Mouse (Mus musculus): ENCODE data around the gene Kdm8.
A peak's percentile ranks its signal among the peaks of the same experiment; 100 is the strongest.
"Not testable (repeated sequence)": the region's sequence is repeated elsewhere in the genome, so short reads cannot be mapped to it uniquely, and the experiment has no call there.

Kdm8 gene

DNA sequence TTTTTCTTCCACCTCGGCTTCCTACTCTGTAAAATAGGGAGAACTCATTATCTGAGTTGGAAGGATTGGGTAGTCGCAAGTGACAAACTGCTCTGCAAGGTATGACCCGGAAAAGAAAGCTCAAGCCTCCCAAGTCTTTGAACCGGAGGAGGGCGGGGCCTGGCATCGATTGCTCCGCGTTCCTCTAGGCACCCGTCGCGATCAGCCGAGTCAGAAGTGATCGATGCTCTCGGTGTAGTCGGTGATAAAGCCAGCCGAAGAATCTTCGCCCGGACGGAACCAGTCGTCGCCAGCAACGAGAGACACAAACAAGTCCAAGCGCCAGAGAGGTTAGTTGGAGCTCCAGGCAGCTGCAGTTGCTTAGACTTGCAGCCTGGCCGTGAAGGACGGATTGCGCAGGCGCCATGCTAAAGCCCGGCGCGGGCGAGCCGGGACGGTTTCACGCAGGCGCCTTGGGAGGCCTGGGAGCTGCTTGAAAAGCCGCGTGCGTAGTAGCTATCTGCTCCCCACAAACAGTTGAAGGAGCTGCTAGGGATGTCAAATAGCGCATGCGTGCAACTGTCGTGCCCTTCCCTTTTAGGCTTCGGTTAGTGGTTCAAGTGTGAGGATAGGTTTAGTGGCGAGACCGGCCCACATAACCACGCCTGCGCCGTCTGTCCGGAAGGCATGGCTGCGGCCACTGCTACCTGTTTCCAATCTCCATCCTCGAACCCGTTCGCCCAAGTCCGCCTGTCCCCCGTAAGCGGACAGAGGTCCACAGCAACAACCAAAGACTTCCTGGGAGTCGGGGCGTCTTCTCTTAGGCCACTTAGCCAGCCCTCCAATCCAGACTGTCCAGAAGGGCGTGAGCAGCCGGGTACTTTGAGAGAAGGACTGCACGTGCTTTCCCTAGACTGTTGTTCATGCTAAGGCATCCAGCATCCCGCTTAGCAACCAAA lies at the start of gene Kdm8:
Kdm8 (plus strand) TSS at position 213 of the 938 bp plus-strand sequence.
- DNase-seq (ENCODE audit: low read depth, low spot score) = peak; percentile 98

DNA sequence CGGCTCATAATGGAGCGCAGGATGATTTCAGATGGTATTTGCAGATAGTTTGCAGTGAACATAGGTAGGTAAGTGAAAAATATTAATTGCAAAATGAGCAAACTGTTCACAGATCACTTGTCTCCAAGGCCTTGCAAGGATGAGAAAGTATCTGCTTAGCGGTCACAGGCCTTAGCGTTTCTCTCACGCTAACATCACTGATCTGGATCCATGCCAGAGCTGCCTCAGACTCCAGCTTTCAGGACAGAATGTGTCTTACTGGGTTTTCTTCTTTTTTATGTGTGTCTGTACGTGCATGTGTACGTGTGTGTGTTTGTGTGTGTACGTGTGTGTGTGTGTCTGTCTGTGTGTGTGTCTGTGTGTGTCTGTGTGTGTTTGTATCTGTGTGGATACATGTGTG lies 46.4 kb upstream of the Kdm8 start:
- no peak for DNase-seq (ENCODE audit: low read depth, low spot score)

DNA sequence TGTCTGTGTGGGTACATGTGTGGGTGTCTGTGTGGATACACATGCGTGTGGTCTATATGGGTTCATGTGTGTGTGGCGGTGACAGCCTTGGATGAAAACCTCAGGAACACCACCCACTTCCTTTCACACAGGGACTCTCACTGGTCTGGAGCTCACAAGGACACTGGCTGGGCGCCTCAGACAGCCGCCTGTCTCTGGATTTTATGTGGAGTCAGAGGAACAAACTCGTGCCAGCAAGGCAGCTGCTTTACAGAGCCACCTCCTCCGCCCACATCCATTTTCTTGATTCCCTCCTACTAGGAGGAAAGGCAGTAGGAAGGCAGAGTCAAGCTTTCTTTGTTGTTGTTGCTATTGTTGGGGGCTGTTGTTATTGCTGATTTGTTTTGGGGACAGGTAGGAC lies 45.8 kb upstream of the Kdm8 start:
- DNase-seq (ENCODE audit: low read depth, low spot score) = no peak

DNA sequence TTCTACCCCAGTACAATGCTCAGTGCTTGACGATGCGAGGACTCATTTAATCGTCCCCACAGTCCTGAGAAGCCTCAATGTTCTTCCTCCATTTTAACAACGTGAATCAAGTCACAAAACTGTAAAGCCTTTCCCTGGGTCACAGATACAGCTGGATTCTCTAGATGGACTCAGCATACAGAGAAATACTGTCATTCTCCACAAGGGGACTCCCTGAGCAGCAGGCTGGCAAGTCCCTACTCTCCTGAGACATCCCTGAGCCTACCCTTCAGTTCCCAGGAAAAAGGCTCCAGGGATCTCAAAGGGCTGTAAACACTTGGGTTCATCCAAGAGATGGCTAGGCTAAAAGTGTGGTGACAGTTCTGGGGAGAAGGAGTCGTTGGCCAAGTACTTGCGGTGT lies 37.3 kb upstream of the Kdm8 start:
- no peak for DNase-seq (ENCODE audit: low read depth, low spot score)

DNA sequence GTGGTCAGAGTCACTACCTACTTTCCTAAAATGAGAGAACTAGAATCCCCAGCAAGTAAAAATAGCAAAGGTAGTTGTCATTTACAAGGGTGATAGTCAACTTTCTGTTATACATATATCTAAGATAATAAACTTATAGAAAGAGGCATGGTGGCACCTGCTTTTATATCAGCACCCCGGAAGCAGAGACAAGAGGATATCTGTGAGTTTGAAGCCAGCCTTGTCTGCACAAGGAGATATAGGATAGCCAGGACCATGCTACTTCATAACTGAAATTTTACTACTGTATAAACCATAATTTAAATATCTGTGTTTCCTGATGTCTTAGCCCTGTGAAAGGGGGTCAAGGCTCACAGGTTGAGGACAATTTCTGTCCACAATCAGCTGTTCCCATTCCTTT lies 29.4 kb upstream of the Kdm8 start:
- DNase-seq (ENCODE audit: low read depth, low spot score) = no peak

DNA sequence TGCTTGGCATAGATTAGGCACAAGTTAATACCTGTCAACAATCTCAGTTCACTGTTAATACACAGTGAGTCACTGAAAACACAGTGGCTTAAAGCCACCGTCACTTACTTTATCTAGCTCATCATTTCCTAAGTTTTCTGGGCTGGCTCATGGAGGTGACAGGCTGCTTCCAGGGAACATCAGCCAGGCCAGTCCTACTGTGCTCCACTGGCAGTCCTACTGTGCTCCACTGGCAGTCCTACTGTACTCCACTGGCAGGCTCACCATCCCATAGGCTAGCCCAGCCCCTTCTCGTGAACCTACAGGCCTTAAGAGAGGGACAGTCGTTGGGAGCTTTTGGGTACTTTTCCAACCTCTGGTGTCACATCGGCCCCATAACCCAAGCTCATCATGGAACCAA lies 28.7 kb upstream of the Kdm8 start:
- no peak for DNase-seq (ENCODE audit: low read depth, low spot score)

DNA sequence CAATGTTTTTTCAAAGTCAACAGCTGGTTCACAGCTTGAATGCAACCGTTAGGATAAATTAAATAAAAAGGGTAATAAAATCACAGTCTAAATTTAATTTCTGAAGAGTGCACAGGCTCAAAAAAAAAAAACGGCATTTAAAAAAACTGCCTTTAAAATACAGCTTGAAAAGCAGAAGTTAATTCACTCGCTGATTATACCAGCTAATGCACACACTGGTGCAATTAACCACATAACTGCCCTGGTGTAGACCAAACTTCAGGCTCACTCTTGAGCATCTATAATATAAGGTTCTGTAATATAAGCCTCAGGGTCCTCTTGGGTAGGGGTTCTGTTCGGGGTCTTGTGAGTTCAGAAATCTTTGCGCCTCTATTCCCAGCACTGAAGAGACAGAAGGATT lies 27.7 kb upstream of the Kdm8 start:
- DNase-seq (ENCODE audit: low read depth, low spot score) = no peak

DNA sequence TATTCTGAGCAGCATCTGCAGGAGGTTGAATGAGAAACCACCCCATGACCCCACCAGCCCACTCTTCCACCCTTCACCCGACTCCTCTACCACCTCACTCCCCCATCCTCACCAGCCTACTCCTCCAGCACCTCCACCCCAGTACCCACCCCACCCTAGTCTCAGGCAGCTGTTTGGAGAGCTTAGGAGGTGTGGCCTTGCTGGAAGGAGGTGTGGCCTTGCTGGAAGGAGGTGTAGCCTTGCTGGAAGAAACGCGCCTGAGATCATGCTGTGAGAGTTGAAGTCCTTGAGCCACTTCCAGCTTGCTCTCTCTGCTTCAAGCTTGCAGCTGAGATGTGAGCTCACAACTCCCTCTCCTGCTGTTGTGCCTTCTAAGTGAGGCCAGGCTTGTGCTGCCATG lies 26.1 kb upstream of the Kdm8 start:
- peak; percentile 32 for DNase-seq (ENCODE audit: low read depth, low spot score)

DNA sequence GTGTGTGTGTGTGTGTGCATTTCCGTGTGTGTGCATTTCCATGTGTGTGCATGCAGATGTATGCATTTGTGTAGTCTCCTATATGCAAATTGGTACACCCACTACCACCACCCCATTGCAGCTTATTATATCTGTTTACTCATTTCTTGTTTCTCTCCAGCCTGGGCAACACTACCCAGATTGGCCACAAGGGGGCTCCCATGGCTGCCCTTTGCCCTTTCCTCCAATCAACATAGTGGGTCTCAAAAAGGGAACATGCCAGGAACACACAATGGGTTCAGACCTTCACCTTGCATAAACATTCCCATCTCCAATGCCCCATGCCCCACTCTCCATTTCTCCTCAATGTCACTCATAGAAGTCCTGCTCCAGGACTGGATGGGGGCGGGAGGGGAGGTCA lies 24.3 kb upstream of the Kdm8 start:
- peak; percentile 73 for DNase-seq (ENCODE audit: low read depth, low spot score)

DNA sequence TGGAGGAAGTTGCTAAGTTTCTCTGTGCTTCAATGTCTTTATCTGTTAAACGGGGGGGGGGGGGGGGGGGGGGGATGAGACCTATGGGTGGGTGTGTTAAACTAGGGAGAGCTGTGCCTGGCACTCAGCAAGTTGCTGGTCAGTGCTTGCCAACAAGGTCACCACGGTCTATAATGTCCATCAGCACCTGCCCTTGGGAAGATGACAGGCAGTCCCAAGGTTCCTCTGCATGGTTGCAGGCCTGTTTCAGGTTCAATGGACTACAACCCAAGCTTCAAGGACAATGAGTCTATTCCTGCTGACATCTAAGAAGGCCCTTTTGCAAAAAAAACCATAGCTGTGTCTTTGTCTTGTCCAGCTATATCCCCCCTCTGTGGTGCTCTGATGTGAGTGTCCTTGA lies 22.6 kb upstream of the Kdm8 start:
- DNase-seq (ENCODE audit: low read depth, low spot score) = no peak

DNA sequence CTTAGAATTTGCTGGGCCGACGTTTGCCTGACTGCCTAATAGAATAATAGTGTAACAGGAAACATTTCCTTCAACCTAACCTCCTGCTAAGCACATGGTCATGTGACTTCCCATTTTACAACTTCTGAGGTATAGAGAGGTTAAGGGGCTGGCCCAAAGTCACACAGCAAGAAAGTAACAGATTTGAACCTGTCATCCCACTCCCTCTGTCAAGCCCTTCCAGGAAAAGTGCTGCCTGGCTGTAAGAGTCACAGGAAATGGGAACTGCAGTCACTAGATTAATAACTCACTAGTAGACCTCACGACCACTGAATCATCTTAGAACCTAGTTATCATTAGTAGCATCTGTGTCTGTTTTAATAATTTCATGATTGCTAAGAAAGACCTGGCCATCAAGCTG lies 21.4 kb upstream of the Kdm8 start:
- DNase-seq (ENCODE audit: low read depth, low spot score) = peak; percentile 16

DNA sequence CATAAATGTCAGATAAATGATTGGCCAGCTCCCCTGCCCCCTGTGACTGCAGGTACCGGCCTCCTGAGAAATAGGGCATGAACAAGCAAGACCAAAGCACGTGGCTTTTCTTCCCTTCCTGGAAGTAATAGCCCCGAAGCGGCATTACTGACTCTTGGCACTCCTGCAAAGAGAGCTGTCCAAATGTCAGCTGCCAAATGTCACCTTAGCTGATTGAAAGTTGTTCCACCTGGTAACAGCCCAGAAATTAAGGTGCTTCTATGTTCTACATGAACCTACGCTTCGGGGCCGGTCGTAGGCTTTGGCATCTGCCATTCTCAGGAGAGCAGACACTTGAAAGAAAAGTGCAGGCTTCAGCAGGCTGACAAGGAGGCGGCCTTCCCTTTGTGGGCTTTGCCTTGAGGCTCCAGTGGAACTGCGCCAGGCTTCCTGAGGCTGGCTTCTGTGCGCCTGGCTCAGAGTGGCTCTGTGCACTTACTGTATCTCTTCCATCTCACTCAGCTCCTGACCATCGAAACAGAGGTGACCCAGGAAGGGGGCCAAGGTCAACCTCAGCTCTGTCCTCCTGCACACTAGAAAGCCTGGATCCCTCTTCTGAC lies 16.9 kb upstream of the Kdm8 start:
- DNase-seq (ENCODE audit: low read depth, low spot score) = no peak

DNA sequence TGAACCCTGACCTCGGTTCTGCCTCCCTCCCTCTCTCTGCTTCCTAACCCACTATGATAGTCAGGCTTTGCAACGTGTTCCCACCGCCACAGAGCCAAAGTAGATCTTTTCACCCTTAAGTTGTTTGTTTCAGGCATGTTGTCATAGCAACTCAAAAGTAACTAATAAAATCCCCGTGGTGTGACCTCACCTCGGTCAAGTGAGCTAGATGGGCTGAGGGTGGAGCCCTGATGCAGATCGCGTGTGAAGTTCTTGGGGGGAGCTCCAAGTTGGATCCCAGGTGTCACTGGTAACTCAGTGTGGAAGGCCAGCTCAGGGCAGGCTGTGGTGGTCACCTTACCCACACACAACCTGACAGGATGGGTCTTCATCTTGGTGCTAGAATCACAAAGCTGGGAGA lies 16.1 kb upstream of the Kdm8 start:
- no peak for DNase-seq (ENCODE audit: low read depth, low spot score)

DNA sequence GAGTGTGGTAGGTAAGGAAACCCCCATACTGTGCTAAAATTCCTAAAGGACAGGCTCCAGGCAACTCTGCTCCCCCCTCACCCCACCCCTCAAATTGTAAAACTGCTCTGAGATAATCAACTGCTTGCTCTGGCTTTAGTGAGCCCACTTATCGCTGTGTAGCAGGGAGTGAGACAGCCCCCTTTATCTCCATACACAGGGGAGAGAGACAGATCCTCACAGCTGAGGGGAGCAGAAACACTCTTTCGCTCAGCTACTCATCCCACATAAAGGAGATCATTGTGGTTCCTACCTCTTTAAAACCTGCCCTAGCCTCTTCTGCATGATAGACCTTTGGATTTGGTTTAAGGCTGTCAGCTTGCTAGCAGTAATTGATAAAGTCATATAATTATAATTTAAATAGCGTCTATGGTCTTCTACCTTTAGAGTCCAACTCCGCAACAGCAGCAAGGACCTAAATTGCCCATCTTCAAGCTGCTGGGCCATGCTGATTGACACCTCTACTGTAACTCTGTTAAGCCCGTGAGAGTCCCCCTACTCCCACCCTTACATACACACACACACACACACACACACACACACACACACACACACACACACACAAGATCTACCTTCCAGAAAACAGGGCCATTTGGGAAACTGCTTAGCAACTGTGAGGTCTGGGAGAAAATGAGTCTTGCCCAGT lies 15.5 kb upstream of the Kdm8 start:
- not testable (repeated sequence) for DNase-seq (ENCODE audit: low read depth, low spot score)

DNA sequence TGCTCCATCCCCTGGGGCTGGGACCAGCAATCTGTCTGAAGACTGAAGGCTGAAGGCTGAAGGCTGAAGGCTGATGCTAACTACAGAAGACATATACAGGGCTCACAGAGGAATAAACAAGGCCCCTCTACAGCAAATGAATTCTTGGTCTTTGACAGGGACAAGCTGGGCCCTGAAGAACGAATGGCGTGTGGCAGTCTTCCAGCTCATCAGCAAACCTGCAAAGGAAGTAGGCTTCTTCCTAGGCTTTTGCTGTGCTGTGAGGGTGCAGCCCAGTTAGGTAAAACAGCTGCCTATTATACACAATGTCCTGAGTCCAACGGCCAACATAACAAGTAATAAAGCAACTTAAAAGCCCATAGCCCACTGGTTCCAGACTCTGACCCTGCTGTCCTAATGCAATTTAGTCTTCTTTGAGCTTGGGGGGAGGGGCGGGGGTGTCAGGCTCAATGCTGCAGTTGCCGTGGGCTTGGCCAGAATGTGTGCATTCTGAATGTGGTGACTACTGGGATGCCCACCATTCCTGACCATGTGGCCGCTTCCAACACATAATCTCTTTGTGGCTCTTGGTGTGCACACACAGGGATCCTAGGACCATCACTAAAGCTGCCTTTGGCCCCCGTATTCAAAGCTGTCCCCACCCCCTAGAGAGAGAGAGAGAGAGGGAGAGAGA lies 14.2 kb upstream of the Kdm8 start:
- DNase-seq (ENCODE audit: low read depth, low spot score) = no peak

DNA sequence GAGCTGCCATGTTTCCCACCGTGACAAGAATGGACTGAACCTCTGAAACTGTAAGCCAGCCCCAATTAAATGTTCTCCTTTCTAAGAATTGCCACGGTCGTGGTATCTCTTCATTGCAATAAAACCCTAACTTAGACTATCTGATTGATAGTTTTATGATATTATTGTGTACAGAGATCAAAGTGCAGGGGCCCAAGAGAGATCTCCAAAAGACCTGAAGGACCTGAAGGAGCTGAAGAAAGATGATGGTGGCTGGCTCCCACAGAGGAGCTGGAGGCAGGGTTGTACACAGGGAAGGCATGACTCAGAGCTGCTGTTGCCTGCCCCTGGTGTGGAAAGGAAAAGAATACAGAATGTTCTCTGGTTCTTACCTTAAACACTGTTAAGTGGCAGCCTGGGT lies 10.6 kb upstream of the Kdm8 start:
- DNase-seq (ENCODE audit: low read depth, low spot score) = no peak

DNA sequence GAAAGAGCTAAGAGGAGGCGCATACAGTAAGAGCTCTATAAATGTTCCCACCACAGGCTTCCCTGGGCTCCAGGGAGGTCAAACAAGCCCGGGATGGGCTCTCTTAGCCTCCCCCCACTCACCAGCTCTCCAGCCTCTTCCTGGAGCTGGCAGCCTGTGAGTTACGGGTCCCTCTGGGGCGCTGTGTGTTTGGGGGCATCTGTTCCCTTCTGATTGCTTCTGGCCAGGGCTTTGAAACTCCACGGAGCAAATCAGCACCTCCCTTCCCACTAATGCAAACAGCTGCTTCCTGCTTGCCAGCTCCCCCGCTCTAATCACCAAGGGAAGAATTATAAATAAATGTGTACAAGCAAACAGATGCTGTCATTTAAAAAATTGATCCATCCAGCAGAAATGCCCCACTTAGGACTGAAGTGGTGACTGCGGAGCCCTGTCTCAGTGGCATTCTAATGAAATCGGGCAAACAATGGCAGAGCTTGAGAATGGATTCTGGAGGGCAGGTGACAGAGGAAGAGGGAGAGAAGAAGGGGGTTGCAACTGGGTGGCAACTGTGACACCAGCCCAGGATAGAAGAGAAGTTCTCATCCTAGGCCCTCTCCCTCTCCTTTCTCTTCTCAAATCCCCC lies 9.7 kb upstream of the Kdm8 start:
- no peak for DNase-seq (ENCODE audit: low read depth, low spot score)

DNA sequence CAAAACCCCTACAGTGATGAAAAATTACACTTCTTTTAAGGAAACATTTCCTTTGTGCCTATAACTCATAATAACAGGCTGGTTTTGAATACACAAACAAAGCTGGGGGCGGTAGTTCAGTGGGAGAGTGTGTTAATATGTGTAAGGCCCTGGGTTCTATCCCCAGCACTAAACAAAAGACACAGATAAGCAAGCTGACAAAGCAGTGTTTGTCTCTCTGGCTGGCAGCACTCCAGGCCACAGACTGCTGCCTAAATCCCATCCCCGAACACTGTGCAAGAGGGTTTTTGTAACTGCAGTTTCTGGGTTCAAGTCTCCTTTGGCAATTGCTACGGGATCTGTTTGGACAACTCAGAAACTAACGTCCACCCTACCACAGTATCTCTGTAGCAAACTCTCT lies 2.2 kb upstream of the Kdm8 start:
- DNase-seq (ENCODE audit: low read depth, low spot score) = no peak

DNA sequence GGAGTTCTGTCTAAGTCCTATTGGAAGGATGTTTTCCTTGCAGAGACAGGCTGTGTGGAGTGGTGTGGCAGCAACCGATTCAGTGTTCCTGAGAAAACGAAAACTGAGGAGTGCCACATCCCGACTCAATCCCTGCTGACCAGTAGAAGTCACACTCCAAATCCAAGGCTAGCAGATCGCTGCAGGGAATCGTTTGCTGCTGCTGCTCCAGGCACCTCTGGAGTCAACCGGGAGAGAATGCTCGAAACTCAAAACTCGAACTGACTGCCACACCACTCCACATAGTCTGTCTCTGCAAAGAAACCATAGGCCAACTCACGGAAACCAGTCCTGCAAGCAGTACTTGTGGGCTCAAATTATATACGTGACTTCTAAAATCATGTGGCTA lies 406 bp upstream of the Kdm8 start:
- DNase-seq (ENCODE audit: low read depth, low spot score) = no peak

DNA sequence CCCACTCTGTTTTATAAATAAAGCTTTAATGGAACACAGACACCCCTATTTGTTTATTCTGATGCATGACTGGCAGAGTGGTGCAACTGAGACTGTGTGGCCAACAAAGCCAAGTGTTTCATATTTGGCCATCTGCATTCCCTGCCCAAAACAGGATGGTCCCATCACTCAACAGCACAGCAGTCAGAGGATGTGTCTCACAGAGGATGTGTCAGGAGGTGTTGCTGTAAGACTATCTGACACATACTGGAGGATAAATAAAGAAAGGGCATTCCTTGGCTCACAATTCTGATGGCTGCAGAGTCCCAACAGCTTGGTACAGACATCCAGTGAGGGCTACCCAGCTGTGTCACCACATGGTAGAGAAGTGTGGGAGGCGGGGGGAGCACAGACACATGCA lies 6.2 kb downstream of the Kdm8 start:
- no peak for DNase-seq (ENCODE audit: low read depth, low spot score)

DNA sequence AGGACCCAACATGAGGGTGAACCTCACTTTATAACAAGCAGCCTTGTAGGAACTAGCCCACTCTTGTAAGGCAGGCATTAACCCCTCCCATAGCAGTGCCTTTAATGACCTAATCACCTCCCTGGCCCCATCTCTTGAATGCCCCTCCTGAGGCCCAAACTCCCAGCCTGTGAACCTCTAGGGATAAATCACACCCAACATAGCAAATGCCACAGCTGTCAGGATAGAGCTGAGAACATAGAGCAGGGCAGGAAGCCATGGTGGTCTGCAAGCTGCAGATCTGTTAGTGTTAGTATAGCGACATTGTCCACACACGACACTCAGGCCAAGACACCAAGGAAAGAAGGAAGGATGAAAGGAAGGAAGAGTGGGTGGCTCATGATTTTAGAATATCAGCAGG lies 6.6 kb downstream of the Kdm8 start:
- DNase-seq (ENCODE audit: low read depth, low spot score) = no peak

DNA sequence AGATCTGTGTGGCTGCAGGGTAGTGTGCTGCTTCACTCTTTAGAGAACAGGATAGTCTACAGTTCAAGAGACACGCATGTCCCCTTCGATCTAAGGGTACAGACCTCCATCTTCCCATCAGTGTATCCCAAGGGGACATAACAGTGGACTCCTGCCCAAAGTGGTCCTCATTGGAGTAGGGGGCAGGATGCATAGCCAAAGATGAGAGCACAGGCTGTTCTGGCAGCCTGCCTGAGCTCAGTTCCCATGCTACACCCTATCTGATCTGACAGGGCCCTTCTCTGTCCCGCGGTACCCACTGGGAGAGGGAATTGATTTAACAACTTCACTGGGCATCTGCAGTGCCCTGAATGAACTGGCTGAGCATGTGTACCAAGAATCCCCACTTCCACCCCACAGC lies 9.2 kb downstream of the Kdm8 start:
- no peak for DNase-seq (ENCODE audit: low read depth, low spot score)

Measured in A20 (cell line).